Mouse (Mus musculus): ENCODE measurements around the gene Fank1.
A peak's percentile ranks its signal among the peaks of the same experiment; 100 is the strongest.

Gene Fank1

DNA sequence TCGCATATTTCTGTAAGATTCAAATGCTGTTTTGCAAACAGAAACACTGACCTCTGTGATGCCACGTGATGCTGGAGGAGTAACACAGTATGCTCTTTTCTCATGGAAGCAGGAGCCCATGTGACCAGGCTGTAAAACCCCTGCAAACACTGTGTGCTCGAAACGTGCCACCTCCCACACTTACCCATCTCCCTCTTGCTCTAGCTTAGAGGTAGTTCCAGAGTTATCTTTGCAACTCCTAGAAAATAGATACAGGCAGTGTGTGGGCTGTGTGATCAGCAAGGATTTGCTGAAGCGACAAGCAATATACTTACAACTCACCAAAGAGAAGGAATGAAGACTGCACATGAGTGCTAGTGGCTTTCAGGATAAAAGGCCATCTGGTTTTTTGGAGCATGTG, 8.1 kb upstream of the Fank1 start:
- DNase-seq, result no peak

- DNase-seq, result no peak
Measured at GRCm38 (mm10) chr7:133775179-133775578, 1.5 kb upstream of the Fank1 start.

- DNase-seq, result no peak
Measured at GRCm38 (mm10) chr7:133775796-133776625, 650 bp upstream of the Fank1 start.

GRCm38 (mm10) chr7:133781583-133781982, 4.9 kb downstream of the Fank1 start:
- no peak for DNase-seq

- DNase-seq, result no peak
Measured at GRCm38 (mm10) chr7:133781991-133782390, 5.3 kb downstream of the Fank1 start.

DNA sequence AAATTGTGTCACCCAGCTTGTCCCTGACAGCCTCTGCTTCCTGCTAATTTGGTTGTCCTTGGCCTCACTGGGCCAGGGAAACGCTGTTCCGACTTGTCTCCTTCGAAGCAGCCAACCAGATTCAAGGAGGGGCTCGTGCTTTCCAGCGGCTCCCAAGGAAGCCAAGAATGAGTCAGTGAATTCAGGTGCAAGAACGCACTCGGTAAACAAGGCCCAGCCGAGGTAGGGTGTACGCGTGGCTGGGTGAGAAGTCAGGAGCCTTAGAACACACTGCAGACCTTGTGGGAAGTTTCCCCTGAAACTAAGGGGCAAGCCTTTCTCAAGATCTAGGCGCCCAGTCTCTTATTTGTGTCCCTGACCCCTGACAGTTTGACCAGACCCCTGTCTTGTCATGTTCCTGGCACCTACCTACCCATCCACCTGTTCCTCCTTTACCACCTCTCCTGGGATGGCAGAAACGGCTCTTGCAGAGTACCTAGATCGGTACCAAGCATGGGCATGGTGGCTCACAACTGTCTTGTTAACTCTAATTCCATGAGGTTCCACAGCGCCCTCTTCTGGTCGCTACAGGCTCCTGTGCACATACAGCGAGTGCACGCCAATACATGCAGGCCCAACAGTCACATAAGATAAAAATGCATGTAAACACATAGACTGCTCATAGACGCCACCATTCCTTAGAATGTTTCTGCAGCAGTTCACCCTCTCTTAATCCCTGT, 6.2 kb downstream of the Fank1 start, which contains the start of gene Dhx32:
Gene Dhx32, minus strand, starts transcription at position 10 of the 719 bp plus-strand sequence.
- DNase-seq, result peak; percentile 64

DNA sequence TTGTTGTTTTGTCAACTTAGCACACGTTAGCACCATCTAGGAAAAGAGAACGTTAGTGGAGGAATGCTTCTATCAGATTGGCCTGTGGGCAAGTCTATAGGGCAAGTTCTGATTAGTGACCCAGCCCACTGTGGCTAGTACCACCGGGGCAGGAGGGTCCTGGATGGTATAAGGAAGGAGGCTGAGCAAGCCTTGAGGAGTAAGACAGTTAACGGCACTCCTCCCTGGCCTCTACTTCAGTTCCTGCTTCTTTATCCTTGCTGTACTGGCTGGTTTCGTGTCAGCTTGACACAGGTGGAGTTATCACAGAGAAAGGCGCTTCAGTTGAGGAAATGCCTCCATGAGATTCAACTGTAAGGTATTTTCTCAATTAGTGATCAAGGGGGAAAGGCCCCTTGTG, 10.9 kb downstream of the Fank1 start:
- no peak for DNase-seq

- DNase-seq, result no peak
Measured at GRCm38 (mm10) chr7:133788147-133788546, 11.5 kb downstream of the Fank1 start.

- DNase-seq, result no peak
Measured at GRCm38 (mm10) chr7:133790171-133790570, 13.5 kb downstream of the Fank1 start.

GRCm38 (mm10) chr7:133790608-133791229, 14.1 kb downstream of the Fank1 start:
- no peak for DNase-seq

DNA sequence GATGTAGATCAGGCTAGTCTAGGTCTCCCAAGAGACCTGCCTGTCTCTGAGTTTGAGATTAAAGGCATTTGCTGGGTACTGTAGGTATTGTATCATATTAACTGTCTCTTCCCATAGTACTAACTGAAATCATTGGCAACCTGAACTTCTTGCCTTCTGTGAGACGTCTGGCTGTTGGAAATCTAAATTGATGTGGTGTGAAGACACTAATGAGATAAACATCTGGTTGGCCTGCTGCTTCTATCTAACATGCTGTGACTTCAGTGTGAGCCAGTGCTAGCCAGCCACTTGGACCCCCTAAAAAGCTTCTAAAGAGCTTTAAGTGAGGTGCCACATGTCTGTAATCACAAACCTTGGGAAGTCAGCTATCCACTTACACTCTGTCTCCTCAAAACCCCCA, 16.1 kb downstream of the Fank1 start:
- DNase-seq, result no peak

- no peak for DNase-seq
Measured at GRCm38 (mm10) chr7:133793248-133794131, 16.8 kb downstream of the Fank1 start.

GRCm38 (mm10) chr7:133794720-133795119, 18.1 kb downstream of the Fank1 start:
- no peak for DNase-seq

GRCm38 (mm10) chr7:133799928-133800327, 23.3 kb downstream of the Fank1 start:
- no peak for DNase-seq

DNA sequence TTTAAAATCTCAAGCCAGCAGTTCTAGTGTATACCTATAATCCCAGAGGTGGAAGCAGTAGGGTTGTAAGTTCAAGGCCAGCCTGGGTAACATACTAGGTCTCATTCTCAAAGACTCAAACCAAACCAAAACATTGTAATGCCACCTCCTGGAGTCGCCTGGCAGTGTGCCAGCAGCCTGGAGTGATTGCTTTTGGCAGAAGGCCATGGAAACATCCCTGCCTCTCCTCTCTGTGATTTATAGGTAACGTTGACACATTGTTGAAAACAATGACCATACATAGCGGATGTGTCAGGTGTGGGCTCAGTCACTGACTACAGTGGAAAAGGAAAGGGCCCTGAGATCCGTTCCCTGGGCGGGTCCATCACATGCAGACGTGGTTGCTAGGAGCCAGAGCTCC, 25.2 kb downstream of the Fank1 start:
- no peak for DNase-seq

DNA sequence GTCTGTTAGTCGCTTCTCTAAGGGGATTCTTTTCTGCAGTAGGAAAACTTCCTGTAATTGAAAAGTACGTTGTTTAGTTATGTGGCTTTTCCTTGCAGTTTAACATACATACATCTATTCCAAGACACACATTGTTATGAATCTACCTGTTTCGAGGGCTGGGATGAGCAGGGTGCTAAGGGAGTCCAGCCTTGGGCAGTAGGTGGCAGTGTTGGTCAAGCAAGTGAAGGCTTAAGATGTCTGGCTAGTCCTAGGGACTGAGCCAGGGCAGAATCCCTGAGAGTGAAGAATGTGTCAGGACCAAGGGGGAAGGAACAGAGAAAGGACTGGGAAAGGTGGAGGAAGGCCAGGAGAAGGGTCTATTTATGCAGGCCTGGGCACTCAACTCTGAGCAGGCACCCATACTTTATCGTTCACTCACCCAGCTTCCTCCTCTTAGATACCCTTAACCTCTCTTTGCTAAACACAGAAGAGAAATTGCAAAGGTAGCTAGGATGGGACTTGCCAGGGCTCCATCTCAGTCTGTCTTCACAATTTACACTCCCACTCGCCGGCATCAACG, 29.0 kb downstream of the Fank1 start:
- peak; percentile 47 for DNase-seq

DNA sequence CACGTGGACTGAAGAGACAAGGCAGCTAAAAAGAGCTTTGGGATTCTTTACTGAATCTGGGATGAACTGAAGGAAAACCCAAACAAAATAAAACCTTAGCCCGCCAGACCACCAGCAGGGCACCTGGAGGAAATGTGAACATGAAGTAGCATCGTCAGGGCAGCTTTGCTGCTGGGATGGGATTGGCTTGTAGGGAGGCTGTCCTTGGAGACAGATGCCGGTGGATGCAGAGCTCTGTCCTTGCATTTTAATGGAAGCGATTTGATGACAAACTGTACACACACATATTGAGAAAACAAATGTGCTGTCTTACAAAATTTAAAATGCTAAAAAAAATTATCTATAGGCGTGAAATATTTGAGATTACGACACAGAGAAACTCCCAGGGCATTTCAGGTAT, 36.3 kb downstream of the Fank1 start:
- no peak for DNase-seq

DNA sequence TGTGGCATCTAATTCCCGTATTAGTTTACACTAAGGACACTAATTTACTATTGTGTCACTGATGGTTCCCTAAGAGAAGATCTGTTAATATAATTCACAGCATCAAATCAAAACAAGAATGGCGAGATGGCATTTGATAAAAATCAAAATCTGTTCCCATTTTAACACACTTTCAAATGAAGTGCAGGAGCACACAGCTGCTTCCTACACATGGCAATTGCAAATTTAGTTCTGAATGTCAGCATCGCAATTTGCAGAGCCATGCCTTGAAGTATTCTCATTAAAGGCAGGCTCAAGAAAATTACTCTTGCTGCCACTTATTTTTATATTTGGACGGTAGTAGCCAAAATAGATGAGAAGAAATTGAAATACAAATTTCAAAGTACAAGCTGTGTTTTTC, 36.7 kb downstream of the Fank1 start:
- DNase-seq, result no peak

DNA sequence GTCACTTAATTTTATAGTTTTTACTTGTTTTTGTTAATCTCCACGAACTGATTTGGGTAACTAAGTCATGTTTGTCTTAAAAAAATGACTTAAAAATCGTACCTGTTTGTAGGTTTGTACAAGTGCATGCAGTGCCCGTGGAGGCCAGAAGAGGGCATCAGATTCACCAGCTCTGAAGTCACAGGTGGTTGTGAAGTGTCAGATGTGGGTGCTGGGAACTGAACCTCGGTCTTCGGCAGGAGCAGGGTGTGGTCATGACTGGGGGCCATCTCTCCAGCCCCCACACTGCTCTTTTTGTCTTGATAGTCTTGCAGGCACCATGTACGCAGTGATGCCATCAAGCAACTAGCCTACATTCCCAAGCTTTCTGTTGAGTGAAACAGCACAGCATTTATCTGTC, 47.1 kb downstream of the Fank1 start:
- DNase-seq, result peak; percentile 7

DNA sequence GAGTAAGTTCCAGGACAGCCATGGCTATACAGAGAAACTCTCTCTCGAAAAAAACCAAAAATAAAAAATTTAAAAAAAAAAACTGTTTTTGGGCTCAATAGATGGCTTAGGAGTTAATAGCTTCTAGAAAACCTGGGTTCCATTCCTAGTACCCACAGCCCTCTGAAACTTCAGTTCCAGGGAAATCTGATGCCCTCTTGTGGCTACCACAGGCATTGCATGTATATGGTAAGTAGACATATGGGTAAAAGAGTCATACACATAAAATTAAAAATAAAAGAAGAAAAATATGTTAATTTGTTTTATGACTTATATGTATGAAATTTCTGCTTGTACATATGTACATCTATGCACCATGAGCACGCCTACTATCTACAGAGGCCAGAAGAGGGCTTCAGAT, 47.9 kb downstream of the Fank1 start:
- DNase-seq, result peak; percentile 42

DNA sequence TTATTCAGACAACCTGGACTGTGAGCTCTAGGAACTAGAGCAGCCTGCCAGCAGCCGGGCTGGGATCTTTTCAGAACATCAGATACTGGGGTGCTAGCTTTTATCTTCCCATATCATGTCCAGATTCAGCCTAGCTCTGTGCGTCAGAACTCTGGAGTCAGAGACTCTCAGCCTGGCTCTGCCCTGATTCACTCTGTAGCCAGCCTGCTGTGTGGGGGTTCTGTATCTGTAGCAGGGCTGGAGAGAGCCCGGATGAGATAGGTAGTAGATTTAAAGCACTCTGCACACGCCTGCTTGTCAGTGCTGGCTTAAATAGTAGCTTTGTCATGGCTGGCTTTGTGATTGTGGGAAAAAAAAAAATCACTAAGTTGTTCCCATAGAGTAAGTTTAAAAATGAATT, 51.9 kb downstream of the Fank1 start:
- no peak for DNase-seq

GRCm38 (mm10) chr7:133829579-133829978, 52.9 kb downstream of the Fank1 start:
- DNase-seq, result no peak
